Mouse (Mus musculus): ENCODE measurements around the gene Rd3l. TPM values are rescaled to one million over a fixed set of nuclear protein-coding genes. Genes with fewer than 3 reads are reported as not detected.

Gene Rd3l
- total RNA-seq, 2 experiments from 2014 or later: 0.34 to 0.50 TPM

DNA sequence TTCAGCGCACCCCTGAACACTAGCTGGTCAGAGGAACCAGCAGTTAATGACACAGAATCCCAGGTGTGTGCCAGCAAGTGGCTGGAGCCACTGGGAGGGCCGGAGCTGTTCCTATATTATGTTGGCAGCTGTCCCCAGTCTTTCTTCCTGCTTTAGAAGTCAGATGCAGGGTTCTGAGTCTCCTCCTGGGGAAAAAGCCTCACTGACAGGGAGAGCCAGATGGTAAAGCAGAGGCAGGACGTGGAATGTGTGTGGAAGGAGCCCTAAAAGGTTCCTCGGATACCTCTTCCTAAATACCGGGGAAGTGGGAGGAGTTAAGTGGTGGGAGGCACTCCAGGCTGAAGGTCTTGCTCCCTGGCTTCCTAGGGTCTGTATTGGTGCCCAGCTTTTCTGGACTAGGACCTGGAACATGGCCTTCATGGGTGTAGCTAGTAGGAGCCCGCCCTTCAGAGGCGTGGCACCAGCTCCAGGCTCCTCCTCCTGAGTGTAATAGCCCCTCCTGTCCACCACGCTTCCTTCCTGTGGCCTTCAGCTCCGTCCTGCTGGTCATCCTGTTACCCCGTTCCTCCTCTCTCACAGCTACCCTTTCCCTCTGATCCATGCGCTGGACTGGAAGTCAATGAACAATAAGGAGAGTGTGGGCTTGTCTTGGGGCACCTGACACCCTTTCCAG lies 47.9 kb downstream of the Rd3l start:
- intact Hi-C loops (cut with DNase I): no loop called here
- DNase-seq (ENCODE audit: low spot score in 2 of 2): peak in 1 of 2 experiments; percentile 55

- DNase-seq (ENCODE audit: low spot score in 2 of 2): no peak
- intact Hi-C loops (cut with DNase I): no loop called here
Measured at GRCm38 (mm10) chr12:111932513-111932912, 48.6 kb downstream of the Rd3l start.

- no peak for DNase-seq (ENCODE audit: low spot score in 2 of 2)
- intact Hi-C loops (cut with DNase I): no loop called here
Measured at GRCm38 (mm10) chr12:111931411-111932025, 49.6 kb downstream of the Rd3l start.

Other genes starting within 250 kb of the Rd3l start
- 100 to 1,000 TPM; 764 to 822 TPM for gene Klc1, start 222.5 kb downstream of the Rd3l start, total RNA-seq (2021)
- 1 to 10 TPM; 3.3 to 4.2 TPM for gene Xrcc3, start 167.4 kb downstream of the Rd3l start, total RNA-seq (2021)
- 10 to 100 TPM; 20.7 to 21.1 TPM for gene Zfyve21, start 167.1 kb downstream of the Rd3l start, total RNA-seq (2021)
- gene Ppp1r13b, start 73.2 kb downstream of the Rd3l start, total RNA-seq (2021): 10 to 100 TPM; 58.4 to 63.9 TPM
- 100 to 1,000 TPM; 375 to 382 TPM for gene Atp5mpl, start 14.3 kb downstream of the Rd3l start, total RNA-seq (2021)
- gene Tdrd9, start 9.8 kb downstream of the Rd3l start, total RNA-seq (2021): under 1 TPM; 0.28 to 0.85 TPM
- gene Aspg, start 125.4 kb upstream of the Rd3l start, total RNA-seq (2021): 1 to 10 TPM; 4.2 to 4.4 TPM
- 1 to 10 TPM; 4.6 to 4.8 TPM for gene Kif26a, start 164.9 kb upstream of the Rd3l start, total RNA-seq (2021)

Measured in left cerebral cortex, postnatal 25 days (tissue).